Mouse (Mus musculus) brain, embryonic 14.5 days (tissue): ENCODE measurements around the gene Macf1.

Experiments
- CTCF ChIP-seq: fragments of 200-500 bp; IDR thresholded peaks from 2 replicates; pipeline ENCODE4 v1.5.1; 2012; ENCODE audit warnings: inconsistent platforms, mild to moderate bottlenecking, moderate library complexity, borderline replicate concordance; ENCODE audit not compliant: insufficient read depth, insufficient read length; ENCODE audit errors: extremely low read depth
- POLR2A ChIP-seq: fragments of 200-500 bp; IDR thresholded peaks from 2 replicates; pipeline ENCODE4 v1.6.1; 2012; ENCODE audit warnings: mild to moderate bottlenecking, inconsistent platforms, borderline replicate concordance; ENCODE audit not compliant: poor library complexity, insufficient read depth, insufficient read length, severe bottlenecking; ENCODE audit errors: extremely low read depth

GRCm38 (mm10) chr4:123314497-123314896, 369.7 kb downstream of the Macf1 start:
- no peak for TF ChIP-seq CTCF
- no peak for TF ChIP-seq POLR2A
